Mouse (Mus musculus) testis, adult 2 months (tissue): ENCODE measurements around the gene Gm39566.

ENCODE experiments used
- CTCF ChIP-seq: fragments of 200-500 bp; IDR thresholded peaks from 2 replicates; pipeline ENCODE4 v1.5.1; 2012; ENCODE audit warnings: low read depth, mild to moderate bottlenecking, inconsistent platforms, low read length, moderate library complexity; ENCODE audit not compliant: control insufficient read depth, insufficient read depth, insufficient replicate concordance
- POLR2A ChIP-seq: fragments of 200-500 bp; IDR thresholded peaks from 2 replicates; pipeline ENCODE4 v1.6.1; 2012; ENCODE audit warnings: low read depth, mild to moderate bottlenecking, inconsistent platforms, low read length, moderate library complexity; ENCODE audit not compliant: control insufficient read depth

GRCm38 (mm10) chr11:69806378-69806777, 8.7 kb downstream of the Gm39566 start:
- TF ChIP-seq CTCF (no peak), POLR2A (no peak)
